Mouse (Mus musculus) heart, postnatal 0 days (tissue): Measurements from ENCODE around the gene Mtus2.

Experiments used
- CTCF ChIP-seq: IDR thresholded peaks from 2 replicates; pipeline ENCODE4 v1.5.1; 2016; ENCODE audit warnings: antibody characterized with exemption, control low read depth, low read depth
- EP300 ChIP-seq: IDR thresholded peaks from 2 replicates; pipeline ENCODE4 v1.6.1; 2016; ENCODE audit warnings: antibody characterized with exemption, low read depth

DNA sequence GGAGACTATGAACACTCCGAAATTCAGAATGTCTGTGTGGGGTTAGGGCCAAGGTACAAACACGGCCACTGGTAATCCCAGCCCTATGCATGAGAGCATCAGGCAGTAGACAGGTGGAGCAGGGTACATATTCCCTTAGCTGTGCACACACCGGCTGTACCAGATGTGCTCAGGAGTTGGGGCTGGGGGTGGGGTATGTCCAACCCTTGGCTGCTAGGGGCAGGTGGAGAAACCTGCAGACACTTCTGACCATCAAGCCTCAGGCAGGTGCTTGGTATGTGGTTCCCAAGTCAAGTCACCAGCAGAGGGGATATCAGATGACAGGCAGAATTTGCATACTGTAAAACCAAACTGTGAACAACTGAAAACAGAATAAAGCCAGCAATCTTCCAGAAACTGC lies 371.9 kb downstream of the Mtus2 start:
- TF ChIP-seq CTCF, result no peak
- no peak for TF ChIP-seq EP300
